Mouse (Mus musculus): ENCODE measurements at regions not wholly inside any gene's neighbourhood (a gene's known extent, or its start where the extent isn't known, plus 50 kb on each side); places are given as distances from the start of the nearest gene placed in this dataset.

GRCm38 (mm10) chr13:47298010-47298409 is 175.6 kb downstream of the Rnf144b start:
- no peaks in the 10 kb centered on the region for H3K36me3 ChIP-seq (ENCODE audit: control insufficient read depth, insufficient read depth, low read length)
- no peak overlapping the region for H3K4me3 ChIP-seq (ENCODE audit: control insufficient read depth in 1 of 2, insufficient read depth in 1 of 2, low read depth in 1 of 2, low read length in 2 of 2)
- H3K4me1 ChIP-seq (ENCODE audit: control insufficient read depth in 2 of 2, insufficient read depth in 2 of 2, low read length in 2 of 2): peaks cover 3 to 11% of the 10 kb centered on the region in 2 experiments
- H3K27ac ChIP-seq (replicated peaks in 1 of 2; ENCODE audit: control insufficient read depth in 1 of 2, insufficient read depth in 1 of 2, low read depth in 2 of 2, low read length in 2 of 2): no peak overlapping the region
- no peaks in the 10 kb centered on the region for H3K9me3 ChIP-seq (ENCODE audit: control insufficient read depth, low read length)
- no peaks in the 10 kb centered on the region for H3K27me3 ChIP-seq (ENCODE audit: control insufficient read depth, insufficient read depth, low read length)
- H3K9ac ChIP-seq (ENCODE audit: low read length): no peak overlapping the region
- H3K4me2 ChIP-seq (ENCODE audit: low read length): no peak overlapping the region
- no peak for ATAC-seq (ENCODE audit: insufficient number of reproducible peaks, insufficient read depth, low FRiP score, low read depth)
- WGBS: 73% methylated on average over 11 of the region's 11 CpGs

- no peak for ATAC-seq (ENCODE audit: insufficient number of reproducible peaks, insufficient read depth, low FRiP score, low read depth)
- 58% methylated on average over 2 of the region's 2 CpGs for WGBS
- no peaks in the 10 kb centered on the region for H3K4me1 ChIP-seq (ENCODE audit: control insufficient read depth in 2 of 2, insufficient read depth in 2 of 2, low read length in 2 of 2)
These were observed 178.0 kb downstream of the Rnf144b start for GRCm38 (mm10) chr13:47300486-47300885.

DNA sequence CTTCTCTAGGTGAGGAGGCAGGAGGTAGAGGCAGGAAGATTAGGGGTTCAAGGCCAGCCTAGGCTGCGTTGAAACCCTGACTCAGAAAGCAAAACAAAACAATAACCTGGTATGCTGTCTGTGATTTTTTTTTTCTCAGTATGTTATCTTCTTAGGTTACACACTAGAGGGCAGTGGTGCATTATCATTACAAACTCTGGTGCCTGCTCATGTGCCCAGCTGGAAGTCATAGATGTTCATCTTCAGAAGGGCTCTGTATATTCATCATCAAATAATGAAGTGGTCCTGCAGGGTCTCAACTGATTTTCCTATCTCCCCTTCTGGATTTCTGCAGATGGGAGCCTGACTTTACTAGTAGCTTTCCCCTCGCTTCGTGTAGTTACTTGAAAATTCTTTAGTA is 178.6 kb downstream of the Rnf144b start:
- Histone ChIP-seq H3K36me3 (ENCODE audit: control insufficient read depth, insufficient read depth, low read length) (no peaks in the 10 kb centered on the region), H3K27me3 (ENCODE audit: control insufficient read depth, insufficient read depth, low read length) (no peaks in the 10 kb centered on the region), H3K9me3 (ENCODE audit: control insufficient read depth, low read length) (no peaks in the 10 kb centered on the region), H3K4me1 (ENCODE audit: control insufficient read depth in 2 of 2, insufficient read depth in 2 of 2, low read length in 2 of 2) (no peaks in the 10 kb centered on the region), H3K4me2 (ENCODE audit: low read length) (no peak overlapping the region), H3K27ac (replicated peaks in 1 of 2; ENCODE audit: control insufficient read depth in 1 of 2, insufficient read depth in 1 of 2, low read depth in 2 of 2, low read length in 2 of 2) (no peak overlapping the region), H3K9ac (ENCODE audit: low read length) (no peak overlapping the region), H3K4me3 (ENCODE audit: control insufficient read depth in 1 of 2, insufficient read depth in 1 of 2, low read depth in 1 of 2, low read length in 2 of 2) (no peak overlapping the region)
- WGBS: 65% methylated on average over 3 of the region's 3 CpGs
- no peak for ATAC-seq (ENCODE audit: insufficient number of reproducible peaks, insufficient read depth, low FRiP score, low read depth)

More at GRCm38 (mm10) chr13:47300486-47300885, 178.0 kb downstream of the Rnf144b start:
- Histone ChIP-seq H3K4me3 (ENCODE audit: control insufficient read depth in 1 of 2, insufficient read depth in 1 of 2, low read depth in 1 of 2, low read length in 2 of 2) (no peak overlapping the region), H3K27ac (replicated peaks in 1 of 2; ENCODE audit: control insufficient read depth in 1 of 2, insufficient read depth in 1 of 2, low read depth in 2 of 2, low read length in 2 of 2) (no peak overlapping the region), H3K36me3 (ENCODE audit: control insufficient read depth, insufficient read depth, low read length) (no peaks in the 10 kb centered on the region), H3K9ac (ENCODE audit: low read length) (no peak overlapping the region), H3K4me2 (ENCODE audit: low read length) (no peak overlapping the region), H3K9me3 (ENCODE audit: control insufficient read depth, low read length) (no peaks in the 10 kb centered on the region), H3K27me3 (ENCODE audit: control insufficient read depth, insufficient read depth, low read length) (no peaks in the 10 kb centered on the region)

- H3K9ac ChIP-seq (ENCODE audit: low read length): no peak overlapping the region
- no peak for ATAC-seq (ENCODE audit: insufficient number of reproducible peaks, insufficient read depth, low FRiP score, low read depth)
These were observed 187.0 kb downstream of the Rnf144b start for GRCm38 (mm10) chr13:47309492-47309891.

DNA sequence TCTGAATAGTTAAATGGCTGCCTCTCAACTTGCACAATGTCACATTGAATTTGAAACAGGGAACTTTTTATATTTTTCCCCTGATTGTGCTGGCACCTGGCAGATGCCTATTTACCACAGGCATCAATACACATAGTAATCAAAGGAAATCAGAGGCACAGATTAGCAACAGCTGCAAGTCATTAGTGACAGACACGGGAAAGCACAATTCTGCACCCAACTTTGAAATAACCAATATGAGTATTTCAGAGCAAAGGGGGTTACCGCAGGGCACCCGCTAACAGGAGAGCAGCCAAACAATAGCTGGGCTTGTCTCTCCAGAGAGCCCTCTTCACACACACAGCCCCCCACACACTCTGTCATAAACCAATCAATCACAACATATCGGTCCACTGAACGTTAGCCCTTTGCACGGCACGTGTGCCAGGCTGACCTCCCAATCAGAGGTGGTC is 188.3 kb downstream of the Rnf144b start:
- no peaks in the 10 kb centered on the region for H3K36me3 ChIP-seq (ENCODE audit: control insufficient read depth, insufficient read depth, low read length)
- WGBS: 75% methylated on average over 7 of the region's 7 CpGs
- no peak for ATAC-seq (ENCODE audit: insufficient number of reproducible peaks, insufficient read depth, low FRiP score, low read depth)

More at GRCm38 (mm10) chr13:47309492-47309891, 187.0 kb downstream of the Rnf144b start:
- no peaks in the 10 kb centered on the region for H3K4me1 ChIP-seq (ENCODE audit: control insufficient read depth in 2 of 2, insufficient read depth in 2 of 2, low read length in 2 of 2)
- H3K4me3 ChIP-seq (ENCODE audit: control insufficient read depth in 1 of 2, insufficient read depth in 1 of 2, low read depth in 1 of 2, low read length in 2 of 2): no peak overlapping the region
- H3K27me3 ChIP-seq (ENCODE audit: control insufficient read depth, insufficient read depth, low read length): no peaks in the 10 kb centered on the region
- WGBS: 80% methylated on average over 6 of the region's 6 CpGs
- no peak overlapping the region for H3K27ac ChIP-seq (replicated peaks in 1 of 2; ENCODE audit: control insufficient read depth in 1 of 2, insufficient read depth in 1 of 2, low read depth in 2 of 2, low read length in 2 of 2)
- H3K36me3 ChIP-seq (ENCODE audit: control insufficient read depth, insufficient read depth, low read length): no peaks in the 10 kb centered on the region
- no peak overlapping the region for H3K4me2 ChIP-seq (ENCODE audit: low read length)
- H3K9me3 ChIP-seq (ENCODE audit: control insufficient read depth, low read length): no peaks in the 10 kb centered on the region

GRCm38 (mm10) chr13:47319549-47319948 is 197.1 kb downstream of the Rnf144b start:
- 58% methylated on average over 8 of the region's 8 CpGs for WGBS
- Histone ChIP-seq H3K36me3 (ENCODE audit: control insufficient read depth, insufficient read depth, low read length) (no peaks in the 10 kb centered on the region), H3K4me2 (ENCODE audit: low read length) (no peak overlapping the region; the same call in 1 of the 2 replicates)

More for the DNA sequence above, 188.3 kb downstream of the Rnf144b start:
- Histone ChIP-seq H3K27ac (replicated peaks in 1 of 2; ENCODE audit: control insufficient read depth in 1 of 2, insufficient read depth in 1 of 2, low read depth in 2 of 2, low read length in 2 of 2) (no peak overlapping the region), H3K27me3 (ENCODE audit: control insufficient read depth, insufficient read depth, low read length) (no peaks in the 10 kb centered on the region), H3K9ac (ENCODE audit: low read length) (no peak overlapping the region), H3K4me1 (ENCODE audit: control insufficient read depth in 2 of 2, insufficient read depth in 2 of 2, low read length in 2 of 2) (no peaks in the 10 kb centered on the region), H3K9me3 (ENCODE audit: control insufficient read depth, low read length) (no peaks in the 10 kb centered on the region), H3K4me3 (ENCODE audit: control insufficient read depth in 1 of 2, insufficient read depth in 1 of 2, low read depth in 1 of 2, low read length in 2 of 2) (no peak overlapping the region), H3K4me2 (ENCODE audit: low read length) (no peak overlapping the region)

DNA sequence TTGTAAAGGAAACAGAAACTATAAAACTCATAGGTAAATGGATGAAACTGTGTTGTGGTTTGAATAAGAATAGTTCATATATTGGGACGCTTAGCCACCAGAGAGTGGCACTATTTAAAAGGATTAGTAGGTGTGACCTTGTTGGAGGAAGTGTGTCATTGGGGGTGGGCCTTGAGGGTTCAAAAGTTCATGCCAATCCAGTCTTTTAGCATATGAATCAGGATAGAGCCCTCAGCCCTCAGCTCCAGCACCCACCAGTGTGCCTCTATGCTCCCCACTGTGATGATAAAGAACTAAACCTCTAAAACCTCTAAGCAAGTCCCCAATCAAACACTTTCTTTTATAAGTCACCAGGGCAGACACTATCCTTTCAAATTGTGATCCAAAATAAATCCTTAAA is 199.4 kb downstream of the Rnf144b start:
- Histone ChIP-seq H3K4me1 (ENCODE audit: control insufficient read depth in 2 of 2, insufficient read depth in 2 of 2, low read length in 2 of 2) (no peaks in the 10 kb centered on the region), H3K9ac (ENCODE audit: low read length) (no peak overlapping the region), H3K4me3 (ENCODE audit: control insufficient read depth in 1 of 2, insufficient read depth in 1 of 2, low read depth in 1 of 2, low read length in 2 of 2) (no peak overlapping the region), H3K27me3 (ENCODE audit: control insufficient read depth, insufficient read depth, low read length) (no peaks in the 10 kb centered on the region), H3K27ac (replicated peaks in 1 of 2; ENCODE audit: control insufficient read depth in 1 of 2, insufficient read depth in 1 of 2, low read depth in 2 of 2, low read length in 2 of 2) (no peak overlapping the region), H3K4me2 (ENCODE audit: low read length) (no peak overlapping the region), H3K9me3 (ENCODE audit: control insufficient read depth, low read length) (no peaks in the 10 kb centered on the region), H3K36me3 (ENCODE audit: control insufficient read depth, insufficient read depth, low read length) (no peaks in the 10 kb centered on the region)
- WGBS: 79% methylated on average over 1 of the region's 1 CpGs
- ATAC-seq (ENCODE audit: insufficient number of reproducible peaks, insufficient read depth, low FRiP score, low read depth): no peak

More at GRCm38 (mm10) chr13:47319549-47319948, 197.1 kb downstream of the Rnf144b start:
- Histone ChIP-seq H3K27ac (replicated peaks in 1 of 2; ENCODE audit: control insufficient read depth in 1 of 2, insufficient read depth in 1 of 2, low read depth in 2 of 2, low read length in 2 of 2) (no peak overlapping the region), H3K4me3 (ENCODE audit: control insufficient read depth in 1 of 2, insufficient read depth in 1 of 2, low read depth in 1 of 2, low read length in 2 of 2) (no peak overlapping the region), H3K9me3 (ENCODE audit: control insufficient read depth, low read length) (no peaks in the 10 kb centered on the region), H3K27me3 (ENCODE audit: control insufficient read depth, insufficient read depth, low read length) (no peaks in the 10 kb centered on the region), H3K9ac (ENCODE audit: low read length) (no peak overlapping the region), H3K4me1 (ENCODE audit: control insufficient read depth in 2 of 2, insufficient read depth in 2 of 2, low read length in 2 of 2) (no peaks in the 10 kb centered on the region)
- no peak for ATAC-seq (ENCODE audit: insufficient number of reproducible peaks, insufficient read depth, low FRiP score, low read depth)
